Mouse (Mus musculus): ENCODE data around the gene Fto. TPM values are rescaled to one million over a fixed set of nuclear protein-coding genes. Genes with fewer than 3 reads are reported as not detected.

Fto gene
- total and polyA plus RNA-seq, 3 experiments = 12.2 to 50.1 (median 17.3) TPM

- ATAC-seq (ENCODE audit: extremely low read depth, insufficient number of reproducible peaks, low FRiP score, poor library complexity, severe bottlenecking) = no peak
- no peak for DNase-seq (ENCODE audit: low spot score)
- Histone ChIP-seq H3K4me3 (ENCODE audit: low read depth, low read length) (no peak overlapping the region), H3K27me3 (ENCODE audit: insufficient read depth, low read length) (no peaks in the 10 kb centered on the region), H3K36me3 (replicated peaks) (no peaks in the 10 kb centered on the region), H3K4me1 (ENCODE audit: insufficient read depth, low read depth, low read length) (no peaks in the 10 kb centered on the region), H3K9me3 (replicated peaks) (peaks cover 28% of the 10 kb centered on the region)
- TF ChIP-seq CTCF (IDR thresholded peaks at IDR 0.05; ENCODE audit: low read depth, low read length) (no peak), POLR2AphosphoS5 (IDR thresholded peaks at IDR 0.05; ENCODE audit: insufficient replicate concordance, low read depth, low read length) (no peak), GATA2 (IDR thresholded peaks at IDR 0.05; ENCODE audit: borderline replicate concordance, low read depth, low read length) (no peak), TAL1 (conservative IDR thresholded peaks at IDR 0.05; ENCODE audit: low read depth, low read length) (no peak), GATA1 (IDR thresholded peaks at IDR 0.05; ENCODE audit: borderline replicate concordance, low read length) (no peak)
These were observed 396.4 kb downstream of the Fto start for GRCm38 (mm10) chr8:91709768-91710167.

GRCm38 (mm10) chr8:91711202-91711601 is 397.9 kb downstream of the Fto start:
- no peak overlapping the region for H3K4me3 ChIP-seq (ENCODE audit: low read depth, low read length)
- H3K27me3 ChIP-seq (ENCODE audit: insufficient read depth, low read length) = no peaks in the 10 kb centered on the region
- DNase-seq (ENCODE audit: low spot score) (no peak), ATAC-seq (ENCODE audit: extremely low read depth, insufficient number of reproducible peaks, low FRiP score, poor library complexity, severe bottlenecking) (no peak)
- peaks cover 29% of the 10 kb centered on the region for H3K9me3 ChIP-seq (replicated peaks)
- H3K36me3 ChIP-seq (replicated peaks) = no peaks in the 10 kb centered on the region
- TF ChIP-seq GATA1 (IDR thresholded peaks at IDR 0.05; ENCODE audit: borderline replicate concordance, low read length) (no peak), POLR2AphosphoS5 (IDR thresholded peaks at IDR 0.05; ENCODE audit: insufficient replicate concordance, low read depth, low read length) (no peak), CTCF (IDR thresholded peaks at IDR 0.05; ENCODE audit: low read depth, low read length) (no peak), TAL1 (conservative IDR thresholded peaks at IDR 0.05; ENCODE audit: low read depth, low read length) (no peak), GATA2 (IDR thresholded peaks at IDR 0.05; ENCODE audit: borderline replicate concordance, low read depth, low read length) (no peak)
- H3K4me1 ChIP-seq (ENCODE audit: insufficient read depth, low read depth, low read length) = no peaks in the 10 kb centered on the region

- Histone ChIP-seq H3K4me3 (ENCODE audit: low read depth, low read length) (no peak overlapping the region), H3K4me1 (ENCODE audit: insufficient read depth, low read depth, low read length) (no peaks in the 10 kb centered on the region), H3K27me3 (ENCODE audit: insufficient read depth, low read length) (no peaks in the 10 kb centered on the region), H3K9me3 (replicated peaks) (peaks cover 23% of the 10 kb centered on the region), H3K36me3 (replicated peaks) (no peaks in the 10 kb centered on the region)
- no peak for DNase-seq (ENCODE audit: low spot score)
- TF ChIP-seq GATA1 (IDR thresholded peaks at IDR 0.05; ENCODE audit: borderline replicate concordance, low read length) = no peak
- no peak for TF ChIP-seq GATA2 (IDR thresholded peaks at IDR 0.05; ENCODE audit: borderline replicate concordance, low read depth, low read length)
- ATAC-seq (ENCODE audit: extremely low read depth, insufficient number of reproducible peaks, low FRiP score, poor library complexity, severe bottlenecking) = no peak
These were observed 398.8 kb downstream of the Fto start for GRCm38 (mm10) chr8:91711981-91712598.

GRCm38 (mm10) chr8:91712731-91713569 is 399.6 kb downstream of the Fto start:
- DNase-seq (ENCODE audit: low spot score) (no peak), ATAC-seq (ENCODE audit: extremely low read depth, insufficient number of reproducible peaks, low FRiP score, poor library complexity, severe bottlenecking) (no peak)
- no peak for TF ChIP-seq GATA1 (IDR thresholded peaks at IDR 0.05; ENCODE audit: borderline replicate concordance, low read length)
- Histone ChIP-seq H3K36me3 (replicated peaks) (no peaks in the 10 kb centered on the region), H3K27me3 (ENCODE audit: insufficient read depth, low read length) (no peaks in the 10 kb centered on the region), H3K4me3 (ENCODE audit: low read depth, low read length) (no peak overlapping the region), H3K9me3 (replicated peaks) (peaks cover 27% of the 10 kb centered on the region), H3K4me1 (ENCODE audit: insufficient read depth, low read depth, low read length) (no peaks in the 10 kb centered on the region)

GRCm38 (mm10) chr8:91713677-91714312 is 400.5 kb downstream of the Fto start:
- Histone ChIP-seq H3K4me1 (ENCODE audit: insufficient read depth, low read depth, low read length) (no peaks in the 10 kb centered on the region), H3K4me3 (ENCODE audit: low read depth, low read length) (no peak overlapping the region), H3K36me3 (replicated peaks) (no peaks in the 10 kb centered on the region), H3K27me3 (ENCODE audit: insufficient read depth, low read length) (no peaks in the 10 kb centered on the region), H3K9me3 (replicated peaks) (peaks cover 27% of the 10 kb centered on the region)
- TF ChIP-seq TAL1 (conservative IDR thresholded peaks at IDR 0.05; ENCODE audit: low read depth, low read length) (no peak), GATA2 (IDR thresholded peaks at IDR 0.05; ENCODE audit: borderline replicate concordance, low read depth, low read length) (no peak), GATA1 (IDR thresholded peaks at IDR 0.05; ENCODE audit: borderline replicate concordance, low read length) (no peak), CTCF (IDR thresholded peaks at IDR 0.05; ENCODE audit: low read depth, low read length) (no peak), POLR2AphosphoS5 (IDR thresholded peaks at IDR 0.05; ENCODE audit: insufficient replicate concordance, low read depth, low read length) (no peak)
- DNase-seq (ENCODE audit: low spot score) (no peak), ATAC-seq (ENCODE audit: extremely low read depth, insufficient number of reproducible peaks, low FRiP score, poor library complexity, severe bottlenecking) (no peak)

- peaks cover 28% of the 10 kb centered on the region for H3K9me3 ChIP-seq (replicated peaks)
- H3K4me3 ChIP-seq (ENCODE audit: low read depth, low read length) = no peak overlapping the region
- H3K36me3 ChIP-seq (replicated peaks) = no peaks in the 10 kb centered on the region
- no peaks in the 10 kb centered on the region for H3K27me3 ChIP-seq (ENCODE audit: insufficient read depth, low read length)
- no peaks in the 10 kb centered on the region for H3K4me1 ChIP-seq (ENCODE audit: insufficient read depth, low read depth, low read length)
- TF ChIP-seq CTCF (IDR thresholded peaks at IDR 0.05; ENCODE audit: low read depth, low read length) (no peak), GATA2 (IDR thresholded peaks at IDR 0.05; ENCODE audit: borderline replicate concordance, low read depth, low read length) (no peak), POLR2AphosphoS5 (IDR thresholded peaks at IDR 0.05; ENCODE audit: insufficient replicate concordance, low read depth, low read length) (no peak), GATA1 (IDR thresholded peaks at IDR 0.05; ENCODE audit: borderline replicate concordance, low read length) (no peak), TAL1 (conservative IDR thresholded peaks at IDR 0.05; ENCODE audit: low read depth, low read length) (no peak)
- ATAC-seq (ENCODE audit: extremely low read depth, insufficient number of reproducible peaks, low FRiP score, poor library complexity, severe bottlenecking) (no peak), DNase-seq (ENCODE audit: low spot score) (no peak)
These were observed 401.4 kb downstream of the Fto start for GRCm38 (mm10) chr8:91714733-91715132.

Measured in G1E (cell line).